Mouse (Mus musculus) erythroblast, embryonic 14.5 days (primary cell): ENCODE measurements around the gene Smg6. TPM values are rescaled to one million over a fixed set of nuclear protein-coding genes. Genes with fewer than 3 reads are reported as not detected.

Experiments
- H3K27me3 ChIP-seq: 2 replicates; pipeline ENCODE4 v1.6.1; 2012; ENCODE audit warnings: inconsistent platforms; ENCODE audit not compliant: control insufficient read depth
- H3K36me3 ChIP-seq: 2 replicates; pipeline ENCODE4 v1.6.1; 2012; ENCODE audit warnings: mild to moderate bottlenecking, inconsistent platforms; ENCODE audit not compliant: control insufficient read depth
- H3K4me1 ChIP-seq: 2 replicates; pipeline ENCODE4 v1.6.1; 2012; ENCODE audit warnings: inconsistent platforms; ENCODE audit not compliant: control insufficient read depth
- H3K4me3 ChIP-seq: replicated peaks from 2 replicates; pipeline ENCODE3; 2012; ENCODE audit warnings: moderate library complexity, mild to moderate bottlenecking, inconsistent platforms
- H3K9me3 ChIP-seq: 2 replicates; pipeline ENCODE4 v1.6.1; 2012; ENCODE audit warnings: low read length, inconsistent platforms, mixed read lengths; ENCODE audit not compliant: control insufficient read depth
- GATA1 ChIP-seq: IDR thresholded peaks from 2 replicates; pipeline ENCODE4 v1.6.1; 2012; ENCODE audit warnings: low read length, inconsistent platforms, mixed read lengths
- TAL1 ChIP-seq: IDR thresholded peaks from 3 replicates; pipeline ENCODE4 v1.6.1; 2012; ENCODE audit warnings: low read length, inconsistent platforms, mixed read lengths
- polyA plus RNA-seq: library from polyadenylated mRNA; stranded (reverse); fragments of >175 nt; gene quantifications from 2 replicates; pipeline ENCODE4 v1.2.3, GENCODE M21; 2012

Gene Smg6
- polyA plus RNA-seq, 1 experiment: 3.1 TPM

- Histone ChIP-seq H3K9me3 (peaks cover 14% of the 10 kb centered on the region), H3K4me3 (no peak overlapping the region), H3K27me3 (peaks cover 32% of the 10 kb centered on the region), H3K36me3 (peaks cover 40% of the 10 kb centered on the region), H3K4me1 (peaks cover 16% of the 10 kb centered on the region)
- TF ChIP-seq GATA1 (no peak), TAL1 (no peak)
These were observed 235.9 kb downstream of the Smg6 start for GRCm38 (mm10) chr11:75161417-75162008.

GRCm38 (mm10) chr11:75162591-75163080, 237.0 kb downstream of the Smg6 start:
- peaks cover 37% of the 10 kb centered on the region for H3K36me3 ChIP-seq
- no peak overlapping the region for H3K4me3 ChIP-seq
- TF ChIP-seq GATA1: no peak
- TF ChIP-seq TAL1: no peak
- H3K9me3 ChIP-seq: peaks cover 24% of the 10 kb centered on the region
- peaks cover 26% of the 10 kb centered on the region for H3K4me1 ChIP-seq
- H3K27me3 ChIP-seq: peaks cover 43% of the 10 kb centered on the region

- Histone ChIP-seq H3K9me3 (peaks cover 24% of the 10 kb centered on the region), H3K4me3 (no peak overlapping the region), H3K4me1 (peaks cover 31% of the 10 kb centered on the region), H3K36me3 (peaks cover 37% of the 10 kb centered on the region), H3K27me3 (peaks cover 51% of the 10 kb centered on the region)
- TF ChIP-seq GATA1 (no peak), TAL1 (no peak)
These were observed 237.8 kb downstream of the Smg6 start for GRCm38 (mm10) chr11:75163379-75163778.

GRCm38 (mm10) chr11:75164051-75164450, 238.4 kb downstream of the Smg6 start:
- TF ChIP-seq TAL1 (no peak), GATA1 (no peak)
- Histone ChIP-seq H3K4me1 (peaks cover 38% of the 10 kb centered on the region), H3K36me3 (peaks cover 36% of the 10 kb centered on the region), H3K27me3 (peaks cover 58% of the 10 kb centered on the region), H3K4me3 (no peak overlapping the region), H3K9me3 (peaks cover 26% of the 10 kb centered on the region)

- H3K4me1 ChIP-seq: peaks cover 45% of the 10 kb centered on the region
These were observed 239.1 kb downstream of the Smg6 start for GRCm38 (mm10) chr11:75164750-75165149.

GRCm38 (mm10) chr11:75165441-75166192, 240.0 kb downstream of the Smg6 start:
- H3K4me1 ChIP-seq: peaks cover 53% of the 10 kb centered on the region
- TF ChIP-seq TAL1 (no peak), GATA1 (no peak)
- peaks cover 20% of the 10 kb centered on the region for H3K36me3 ChIP-seq
- no peak overlapping the region for H3K4me3 ChIP-seq
- H3K27me3 ChIP-seq: peaks cover 73% of the 10 kb centered on the region
- peaks cover 26% of the 10 kb centered on the region for H3K9me3 ChIP-seq

More at GRCm38 (mm10) chr11:75164750-75165149, 239.1 kb downstream of the Smg6 start:
- H3K27me3 ChIP-seq: peaks cover 65% of the 10 kb centered on the region
- peaks cover 29% of the 10 kb centered on the region for H3K36me3 ChIP-seq
- no peak overlapping the region for H3K4me3 ChIP-seq
- H3K9me3 ChIP-seq: peaks cover 26% of the 10 kb centered on the region
- TF ChIP-seq GATA1 (no peak), TAL1 (no peak)

GRCm38 (mm10) chr11:75166193-75166842, 240.7 kb downstream of the Smg6 start:
- peaks cover 54% of the 10 kb centered on the region for H3K4me1 ChIP-seq
- peaks cover 28% of the 10 kb centered on the region for H3K9me3 ChIP-seq
- peaks cover 80% of the 10 kb centered on the region for H3K27me3 ChIP-seq
- no peak overlapping the region for H3K4me3 ChIP-seq
- no peak for TF ChIP-seq TAL1
- TF ChIP-seq GATA1: no peak
- peaks cover 15% of the 10 kb centered on the region for H3K36me3 ChIP-seq

- H3K4me1 ChIP-seq: peaks cover 56% of the 10 kb centered on the region
- TF ChIP-seq GATA1 (no peak), TAL1 (no peak)
- H3K4me3 ChIP-seq: no peak overlapping the region
- peaks cover 31% of the 10 kb centered on the region for H3K9me3 ChIP-seq
- H3K27me3 ChIP-seq: peaks cover 88% of the 10 kb centered on the region
- H3K36me3 ChIP-seq: peaks cover 11% of the 10 kb centered on the region
These were observed 241.4 kb downstream of the Smg6 start for GRCm38 (mm10) chr11:75166861-75167642.
